Mouse (Mus musculus) myocyte (in vitro differentiated cells): ENCODE measurements around the gene Tfr2. TPM values are rescaled to one million over a fixed set of nuclear protein-coding genes. Genes with fewer than 3 reads are reported as not detected.

ENCODE experiments used
- H3K27me3 ChIP-seq: one replicate; pipeline ENCODE4 v1.6.1; 2011; ENCODE audit not compliant: control insufficient read depth, insufficient read depth, insufficient read length
- H3K36me3 ChIP-seq: one replicate; pipeline ENCODE4 v1.6.1; 2011; ENCODE audit not compliant: control insufficient read depth, insufficient read depth
- H3K4me2 ChIP-seq: one replicate; pipeline ENCODE4 v1.6.1; 2011; ENCODE audit warnings: low read depth, control low read depth
- H3K4me3 ChIP-seq: one replicate; pipeline ENCODE4 v1.5.1; 2011; ENCODE audit warnings: mild to moderate bottlenecking, control low read depth, moderate library complexity
- H3K79me2 ChIP-seq: one replicate; pipeline ENCODE4 v1.6.1; 2011; ENCODE audit not compliant: control insufficient read depth, insufficient read depth
- H3ac ChIP-seq: one replicate; pipeline ENCODE4 v1.6.1; 2011; ENCODE audit not compliant: control insufficient read depth, insufficient read length
- CEBPB ChIP-seq: IDR thresholded peaks from 2 replicates; pipeline ENCODE4 v1.6.1; 2011; ENCODE audit warnings: mild to moderate bottlenecking, moderate library complexity; ENCODE audit not compliant: poor library complexity, insufficient read depth, severe bottlenecking
- E2F4 ChIP-seq: IDR thresholded peaks from one replicate; pipeline ENCODE4 v1.6.1; 2011; ENCODE audit warnings: mild to moderate bottlenecking, control low read depth, moderate library complexity; ENCODE audit not compliant: insufficient read depth
- MAX ChIP-seq: IDR thresholded peaks from one replicate; pipeline ENCODE4 v1.6.1; 2011; ENCODE audit warnings: low read depth, mild to moderate bottlenecking, control low read depth
- MYOD1 ChIP-seq, 3 experiments: IDR thresholded peaks; one replicate each; pipeline ENCODE4 v1.6.1; 2011; ENCODE audit warnings: control low read depth in 2 of 3, low read depth in 2 of 3, mild to moderate bottlenecking in 2 of 3, moderate library complexity in 1 of 3; ENCODE audit not compliant: insufficient read length in 2 of 3, control insufficient read depth in 1 of 3
- MYOG ChIP-seq, 3 experiments: IDR thresholded peaks; one replicate each; pipeline ENCODE4 v1.6.1; 2011; ENCODE audit warnings: control low read depth in 2 of 3, low read depth in 2 of 3, mild to moderate bottlenecking in 2 of 3; ENCODE audit not compliant: insufficient read length in 2 of 3, control insufficient read depth in 1 of 3, insufficient read depth in 1 of 3
- POLR2A ChIP-seq: IDR thresholded peaks from one replicate; pipeline ENCODE4 v1.6.1; 2011; ENCODE audit warnings: low read depth, mild to moderate bottlenecking, control low read depth, moderate library complexity; ENCODE audit not compliant: insufficient read length
- POLR2AphosphoS2 ChIP-seq: IDR thresholded peaks from one replicate; pipeline ENCODE4 v1.6.1; 2011; ENCODE audit warnings: low read depth, control low read depth; ENCODE audit not compliant: insufficient read length
- REST ChIP-seq: IDR thresholded peaks from one replicate; pipeline ENCODE4 v1.6.1; 2011; ENCODE audit warnings: mild to moderate bottlenecking, control low read depth, moderate library complexity; ENCODE audit not compliant: insufficient read depth, insufficient read length
- SRF ChIP-seq: IDR thresholded peaks from one replicate; pipeline ENCODE4 v1.6.1; 2011; ENCODE audit warnings: low read depth; ENCODE audit not compliant: control insufficient read depth, insufficient read length
- TCF12 ChIP-seq: IDR thresholded peaks from one replicate; pipeline ENCODE4 v1.6.1; 2011; ENCODE audit warnings: mild to moderate bottlenecking, control low read depth; ENCODE audit not compliant: poor library complexity, insufficient read depth, severe bottlenecking
- TCF3 ChIP-seq: IDR thresholded peaks from one replicate; pipeline ENCODE4 v1.6.1; 2011; ENCODE audit warnings: low read depth, control low read depth; ENCODE audit not compliant: insufficient read length
- USF1 ChIP-seq: IDR thresholded peaks from one replicate; pipeline ENCODE4 v1.6.1; 2011; ENCODE audit warnings: low read depth, mild to moderate bottlenecking, control low read depth, moderate library complexity
- polyA plus RNA-seq: library from polyadenylated mRNA; unstranded; fragments of >200 nt; fragmentation: generic; extraction: Trizol; gene quantifications from one replicate; pipeline ENCODE4 v1.2.1, GENCODE M21; 2012; ENCODE audit warnings: missing spikeins

The Tfr2 gene
- polyA plus RNA-seq, 1 experiment, result 1.1 TPM

GRCm38 (mm10) chr5:137529221-137529995 is 40.2 kb upstream of the Tfr2 start:
- H3K4me2 ChIP-seq, result no peak overlapping the region
- no peaks in the 10 kb centered on the region for H3K36me3 ChIP-seq
- peaks cover 34% of the 10 kb centered on the region for H3K79me2 ChIP-seq
- TF ChIP-seq SRF, result no peak
- TF ChIP-seq POLR2A, result peak; percentile 39
- no peak for TF ChIP-seq REST
- TF ChIP-seq USF1, result no peak
- peak; percentile 18 for TF ChIP-seq POLR2AphosphoS2
- no peak overlapping the region for H3K4me3 ChIP-seq
- no peaks in the 10 kb centered on the region for H3K27me3 ChIP-seq
- H3ac ChIP-seq, result no peak overlapping the region

- Histone ChIP-seq H3K27me3 (no peaks in the 10 kb centered on the region), H3K36me3 (no peaks in the 10 kb centered on the region), H3ac (no peak overlapping the region), H3K79me2 (peaks cover 34% of the 10 kb centered on the region), H3K4me3 (peak overlapping the region; percentile 100), H3K4me2 (peak overlapping the region; percentile 88)
- TF ChIP-seq TCF3 (no peak), TCF12 (no peak), MYOD1 (IDR thresholded peaks at IDR 0.05; ENCODE audit: control insufficient read depth in 1 of 3, insufficient read length in 2 of 3, low read depth in 2 of 3) (no peak), USF1 (no peak), MYOG (IDR thresholded peaks at IDR 0.05; ENCODE audit: control insufficient read depth in 1 of 3, insufficient read depth in 1 of 3, insufficient read length in 2 of 3, low read depth in 2 of 3) (no peak), REST (no peak), POLR2AphosphoS2 (no peak)
Measured at GRCm38 (mm10) chr5:137530075-137530474, 39.6 kb upstream of the Tfr2 start.

- H3K4me3 ChIP-seq, result peak overlapping the region; percentile 100
- peak overlapping the region; percentile 88 for H3K4me2 ChIP-seq
- peak overlapping the region; percentile 15 for H3ac ChIP-seq
- TF ChIP-seq TCF12 (no peak), POLR2AphosphoS2 (no peak), E2F4 (no peak), MYOG (IDR thresholded peaks at IDR 0.05; ENCODE audit: control insufficient read depth in 1 of 3, insufficient read depth in 1 of 3, insufficient read length in 2 of 3, low read depth in 2 of 3) (no peak), SRF (no peak), POLR2A (no peak), CEBPB (no peak), USF1 (no peak), MAX (no peak), REST (no peak), TCF3 (no peak), MYOD1 (IDR thresholded peaks at IDR 0.05; ENCODE audit: control insufficient read depth in 1 of 3, insufficient read length in 2 of 3, low read depth in 2 of 3) (no peak)
- H3K27me3 ChIP-seq, result no peaks in the 10 kb centered on the region
- peaks cover 34% of the 10 kb centered on the region for H3K79me2 ChIP-seq
- no peaks in the 10 kb centered on the region for H3K36me3 ChIP-seq
Measured at GRCm38 (mm10) chr5:137530588-137531413, 38.8 kb upstream of the Tfr2 start.

- peaks cover 34% of the 10 kb centered on the region for H3K79me2 ChIP-seq
- H3K4me2 ChIP-seq, result peak overlapping the region; percentile 88
- peak overlapping the region; percentile 15 for H3ac ChIP-seq
- H3K27me3 ChIP-seq, result no peaks in the 10 kb centered on the region
- H3K4me3 ChIP-seq, result peak overlapping the region; percentile 100
- H3K36me3 ChIP-seq, result no peaks in the 10 kb centered on the region
- TF ChIP-seq POLR2A (peak; percentile 26), SRF (no peak), MAX (no peak), CEBPB (no peak), MYOG (IDR thresholded peaks at IDR 0.05; ENCODE audit: control insufficient read depth in 1 of 3, insufficient read depth in 1 of 3, insufficient read length in 2 of 3, low read depth in 2 of 3) (peak in 1 of 3 experiments; percentile 20)
Measured at GRCm38 (mm10) chr5:137531414-137532130, 38.1 kb upstream of the Tfr2 start.
